Mouse (Mus musculus): ENCODE measurements around the gene Gm43951. TPM values are rescaled to one million over a fixed set of nuclear protein-coding genes. Genes with fewer than 3 reads are reported as not detected.
"Not testable (repeated sequence)": the region's sequence is repeated elsewhere in the genome, so short reads cannot be mapped to it uniquely, and the experiment has no call there.

The Gm43951 gene
- polyA plus RNA-seq, 1 experiment, result 5.1 TPM

GRCm38 (mm10) chr11:72174721-72175120 lies 31.9 kb downstream of the Gm43951 start:
- Histone ChIP-seq H3K36me3 (ENCODE audit: control insufficient read depth, insufficient read depth, low read length, poor library complexity, severe bottlenecking) (peaks cover 11% of the 10 kb centered on the region), H3K4me1 (ENCODE audit: control insufficient read depth, insufficient read depth, low read length) (no peaks in the 10 kb centered on the region), H3K4me3 (ENCODE audit: low read depth, low read length) (no peak overlapping the region), H3K27me3 (ENCODE audit: control insufficient read depth, insufficient read depth, low read length, poor library complexity, severe bottlenecking) (no peaks in the 10 kb centered on the region), H3K9me3 (replicated peaks; ENCODE audit: control insufficient read depth, insufficient read depth, low read length, poor library complexity, severe bottlenecking) (no peaks in the 10 kb centered on the region), H3K27ac (ENCODE audit: insufficient read depth, low read length) (no peak overlapping the region), H3K9ac (ENCODE audit: low read depth, poor library complexity, severe bottlenecking) (no peak overlapping the region)
- TF ChIP-seq EP300 (IDR thresholded peaks at IDR 0.05; ENCODE audit: insufficient read depth, low read depth, low read length) (no peak), CTCF (IDR thresholded peaks at IDR 0.05; ENCODE audit: low read depth, low read length) (no peak), POLR2A (IDR thresholded peaks at IDR 0.05; ENCODE audit: insufficient read depth, low read length) (no peak)

GRCm38 (mm10) chr11:72173506-72173905 lies 33.1 kb downstream of the Gm43951 start:
- Histone ChIP-seq H3K36me3 (ENCODE audit: control insufficient read depth, insufficient read depth, low read length, poor library complexity, severe bottlenecking) (peaks cover 11% of the 10 kb centered on the region), H3K4me3 (ENCODE audit: low read depth, low read length) (no peak overlapping the region), H3K27ac (ENCODE audit: insufficient read depth, low read length) (no peak overlapping the region), H3K27me3 (ENCODE audit: control insufficient read depth, insufficient read depth, low read length, poor library complexity, severe bottlenecking) (no peaks in the 10 kb centered on the region), H3K9ac (ENCODE audit: low read depth, poor library complexity, severe bottlenecking) (no peak overlapping the region), H3K9me3 (replicated peaks; ENCODE audit: control insufficient read depth, insufficient read depth, low read length, poor library complexity, severe bottlenecking) (no peaks in the 10 kb centered on the region), H3K4me1 (ENCODE audit: control insufficient read depth, insufficient read depth, low read length) (no peaks in the 10 kb centered on the region)
- TF ChIP-seq EP300 (IDR thresholded peaks at IDR 0.05; ENCODE audit: insufficient read depth, low read depth, low read length) (no peak), CTCF (IDR thresholded peaks at IDR 0.05; ENCODE audit: low read depth, low read length) (no peak), POLR2A (IDR thresholded peaks at IDR 0.05; ENCODE audit: insufficient read depth, low read length) (no peak)

- not testable (repeated sequence) for H3K27ac ChIP-seq (ENCODE audit: insufficient read depth, low read length); H3K4me1 ChIP-seq (ENCODE audit: control insufficient read depth, insufficient read depth, low read length); H3K27me3 ChIP-seq (ENCODE audit: control insufficient read depth, insufficient read depth, low read length, poor library complexity, severe bottlenecking); H3K4me3 ChIP-seq (ENCODE audit: low read depth, low read length); H3K9ac ChIP-seq (ENCODE audit: low read depth, poor library complexity, severe bottlenecking); H3K9me3 ChIP-seq (replicated peaks; ENCODE audit: control insufficient read depth, insufficient read depth, low read length, poor library complexity, severe bottlenecking)
- peaks cover 11% of the 10 kb centered on the region for H3K36me3 ChIP-seq (ENCODE audit: control insufficient read depth, insufficient read depth, low read length, poor library complexity, severe bottlenecking)
Observed at GRCm38 (mm10) chr11:72171906-72172305, 34.7 kb downstream of the Gm43951 start.

GRCm38 (mm10) chr11:72169871-72170270 lies 36.8 kb downstream of the Gm43951 start:
- TF ChIP-seq POLR2A (IDR thresholded peaks at IDR 0.05; ENCODE audit: insufficient read depth, low read length) (no peak), EP300 (IDR thresholded peaks at IDR 0.05; ENCODE audit: insufficient read depth, low read depth, low read length) (no peak), CTCF (IDR thresholded peaks at IDR 0.05; ENCODE audit: low read depth, low read length) (no peak)
- Histone ChIP-seq H3K9ac (ENCODE audit: low read depth, poor library complexity, severe bottlenecking) (no peak overlapping the region), H3K9me3 (replicated peaks; ENCODE audit: control insufficient read depth, insufficient read depth, low read length, poor library complexity, severe bottlenecking) (no peaks in the 10 kb centered on the region), H3K27me3 (ENCODE audit: control insufficient read depth, insufficient read depth, low read length, poor library complexity, severe bottlenecking) (no peaks in the 10 kb centered on the region), H3K4me1 (ENCODE audit: control insufficient read depth, insufficient read depth, low read length) (no peaks in the 10 kb centered on the region), H3K36me3 (ENCODE audit: control insufficient read depth, insufficient read depth, low read length, poor library complexity, severe bottlenecking) (peaks cover 7% of the 10 kb centered on the region; the same call in 1 of the 2 replicates), H3K27ac (ENCODE audit: insufficient read depth, low read length) (no peak overlapping the region), H3K4me3 (ENCODE audit: low read depth, low read length) (no peak overlapping the region)

- H3K27ac ChIP-seq (ENCODE audit: insufficient read depth, low read length), result no peak overlapping the region
- no peaks in the 10 kb centered on the region for H3K4me1 ChIP-seq (ENCODE audit: control insufficient read depth, insufficient read depth, low read length)
- H3K9ac ChIP-seq (ENCODE audit: low read depth, poor library complexity, severe bottlenecking), result no peak overlapping the region
- TF ChIP-seq EP300 (IDR thresholded peaks at IDR 0.05; ENCODE audit: insufficient read depth, low read depth, low read length) (no peak), POLR2A (IDR thresholded peaks at IDR 0.05; ENCODE audit: insufficient read depth, low read length) (no peak), CTCF (IDR thresholded peaks at IDR 0.05; ENCODE audit: low read depth, low read length) (no peak)
- H3K27me3 ChIP-seq (ENCODE audit: control insufficient read depth, insufficient read depth, low read length, poor library complexity, severe bottlenecking), result no peaks in the 10 kb centered on the region
- H3K4me3 ChIP-seq (ENCODE audit: low read depth, low read length), result no peak overlapping the region
- H3K36me3 ChIP-seq (ENCODE audit: control insufficient read depth, insufficient read depth, low read length, poor library complexity, severe bottlenecking), result peaks cover 2% of the 10 kb centered on the region; the same call in 1 of the 2 replicates
- no peaks in the 10 kb centered on the region for H3K9me3 ChIP-seq (replicated peaks; ENCODE audit: control insufficient read depth, insufficient read depth, low read length, poor library complexity, severe bottlenecking)
Observed at GRCm38 (mm10) chr11:72163198-72163597, 43.4 kb downstream of the Gm43951 start.

- Histone ChIP-seq H3K4me1 (ENCODE audit: control insufficient read depth, insufficient read depth, low read length) (no peaks in the 10 kb centered on the region), H3K36me3 (ENCODE audit: control insufficient read depth, insufficient read depth, low read length, poor library complexity, severe bottlenecking) (peaks cover 2% of the 10 kb centered on the region; the same call in 1 of the 2 replicates), H3K9ac (ENCODE audit: low read depth, poor library complexity, severe bottlenecking) (no peak overlapping the region), H3K4me3 (ENCODE audit: low read depth, low read length) (no peak overlapping the region), H3K27me3 (ENCODE audit: control insufficient read depth, insufficient read depth, low read length, poor library complexity, severe bottlenecking) (no peaks in the 10 kb centered on the region), H3K27ac (ENCODE audit: insufficient read depth, low read length) (no peak overlapping the region), H3K9me3 (replicated peaks; ENCODE audit: control insufficient read depth, insufficient read depth, low read length, poor library complexity, severe bottlenecking) (no peaks in the 10 kb centered on the region)
- no peak for TF ChIP-seq EP300 (IDR thresholded peaks at IDR 0.05; ENCODE audit: insufficient read depth, low read depth, low read length)
- no peak for TF ChIP-seq POLR2A (IDR thresholded peaks at IDR 0.05; ENCODE audit: insufficient read depth, low read length)
- no peak for TF ChIP-seq CTCF (IDR thresholded peaks at IDR 0.05; ENCODE audit: low read depth, low read length)
Observed at GRCm38 (mm10) chr11:72156624-72157023, 50.0 kb downstream of the Gm43951 start.

Data from ES-Bruce4 (cell line).